Mouse (Mus musculus): ENCODE measurements around the gene Exosc5.

GRCm38 (mm10) chr7:25685926-25686470, 27.0 kb downstream of the Exosc5 start:
- TF ChIP-seq CTCF (IDR thresholded peaks at IDR 0.05; ENCODE audit: low read depth, low read length) (no peak), TAL1 (conservative IDR thresholded peaks at IDR 0.05; ENCODE audit: low read depth, low read length) (no peak; the same call in 1 of the 2 replicates), GATA1 (IDR thresholded peaks at IDR 0.05; ENCODE audit: borderline replicate concordance, low read length) (no peak)

All from G1E (cell line).